Mouse (Mus musculus) common myeloid progenitor, adult 5-6 weeks (primary cell): ENCODE results near the gene 4933409G03Rik. TPM values are rescaled to one million over a fixed set of nuclear protein-coding genes. Genes with fewer than 3 reads are reported as not detected.
"Not testable (repeated sequence)": the region's sequence is repeated elsewhere in the genome, so short reads cannot be mapped to it uniquely, and the experiment has no call there.

Experiments
- ATAC-seq: replicated peaks from 2 replicates; pipeline ENCODE4 v1.8.0; 2016; ENCODE audit warnings: low read depth, mild to moderate bottlenecking, moderate TSS enrichment, inconsistent platforms; ENCODE audit not compliant: poor library complexity, severe bottlenecking
- total RNA-seq: library from RNA; stranded (forward); fragments of 200-1000, 187-1606 nt; gene quantifications from 2 replicates; pipeline ENCODE4 v1.2.3, GENCODE M21; 2017

The 4933409G03Rik gene
- not detected in 2 replicates for total RNA-seq

- no peak for ATAC-seq
Measured at GRCm38 (mm10) chr2:68582113-68582512, at the start of gene 4933409G03Rik. TSS of gene 4933409G03Rik (plus strand) at chr2:68582413.

- no peak for ATAC-seq
Measured at GRCm38 (mm10) chr2:68544190-68544589, 38.0 kb upstream of the 4933409G03Rik start.

- ATAC-seq, result no peak
Measured at GRCm38 (mm10) chr2:68560821-68561220, 21.4 kb upstream of the 4933409G03Rik start.

- peak; percentile 86 for ATAC-seq
Measured at GRCm38 (mm10) chr2:68563331-68563730, 18.9 kb upstream of the 4933409G03Rik start.

GRCm38 (mm10) chr2:68568361-68568760 is 13.9 kb upstream of the 4933409G03Rik start:
- ATAC-seq, result no peak

- peak; percentile 63 for ATAC-seq
Measured at GRCm38 (mm10) chr2:68572340-68572739, 9.9 kb upstream of the 4933409G03Rik start.

- ATAC-seq, result no peak
Measured at GRCm38 (mm10) chr2:68592765-68593164, 10.6 kb downstream of the 4933409G03Rik start.

- ATAC-seq, result not testable (repeated sequence)
Measured at GRCm38 (mm10) chr2:68656186-68656585, 74.0 kb downstream of the 4933409G03Rik start, which contains the start of gene 4932414N04Rik. TSS of gene 4932414N04Rik (plus strand) at chr2:68656486.

Other genes starting within 250 kb of the 4933409G03Rik start
- gene Stk39, start 110.1 kb upstream of the 4933409G03Rik start, total RNA-seq, result 1.4 and 3.9 TPM in 2 replicates
- gene 4932414N04Rik, start 74.1 kb downstream of the 4933409G03Rik start, total RNA-seq, result not detected in 2 replicates